Mouse (Mus musculus): Measurements from ENCODE around the gene Ankrd10. TPM values are rescaled to one million over a fixed set of nuclear protein-coding genes. Genes with fewer than 3 reads are reported as not detected.
"Not testable (repeated sequence)": the region's sequence is repeated elsewhere in the genome, so short reads cannot be mapped to it uniquely, and the experiment has no call there.

Ankrd10 gene
- 91.5 and 98.2 TPM in 2 replicates for polyA plus RNA-seq (2014; fragmentation: Nextera tagmentation; extraction: Ambion mirVana)

DNA sequence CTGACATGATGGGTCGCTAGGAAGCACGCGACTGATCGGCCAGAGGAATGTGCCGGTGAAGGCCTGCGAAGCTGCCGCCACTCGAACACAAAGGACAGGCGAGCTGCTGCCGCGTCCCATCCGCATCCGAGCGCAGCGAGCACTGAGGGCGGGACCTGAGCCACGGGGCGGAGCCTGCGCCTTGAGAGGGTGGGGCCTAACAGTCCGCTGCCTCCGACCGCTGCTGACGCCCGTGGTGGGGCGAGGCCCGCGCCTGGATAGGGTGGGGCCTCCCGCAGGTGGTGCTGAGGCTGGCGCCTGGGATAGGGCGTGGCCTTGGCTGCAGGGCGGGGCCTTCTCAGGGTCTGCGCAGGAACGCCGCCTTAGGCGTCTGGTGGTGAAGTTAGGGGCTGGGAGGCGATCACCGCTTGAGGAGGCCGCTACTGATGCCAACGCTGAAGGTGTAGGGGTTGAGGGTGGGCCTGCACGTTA is at the start of gene Ankrd10:
Ankrd10 (minus strand) TSS at position 147 of the 471 bp plus-strand sequence.
- Histone ChIP-seq H3K4me2 (peak within 1 kb of the TSS; percentile 68), H3K4me3 (ENCODE audit: low read depth, low read length) (peak within 1 kb of the TSS; percentile 95), H3K4me1 (ENCODE audit: insufficient read depth) (peaks cover 16% of the 10 kb centered on the region), H3K36me3 (ENCODE audit: insufficient read depth) (peaks cover 14% of the 10 kb centered on the region), H3K27me3 (ENCODE audit: insufficient read depth, low read length) (no peaks in the 10 kb centered on the region), H3K9ac (peak within 1 kb of the TSS; percentile 84), H3K9me3 (ENCODE audit: low read depth, low read length) (no peaks in the 10 kb centered on the region), H3K27ac (ENCODE audit: low read depth) (peak within 1 kb of the TSS; percentile 96)
- under 1% methylated on average over 40 of the region's 40 CpGs for WGBS
- TF ChIP-seq CTCF (IDR thresholded peaks at IDR 0.05; ENCODE audit: low read depth): no peak
- DNase-seq (peak; percentile 97), ATAC-seq (ENCODE audit: insufficient read depth) (peak; percentile 94)

DNA sequence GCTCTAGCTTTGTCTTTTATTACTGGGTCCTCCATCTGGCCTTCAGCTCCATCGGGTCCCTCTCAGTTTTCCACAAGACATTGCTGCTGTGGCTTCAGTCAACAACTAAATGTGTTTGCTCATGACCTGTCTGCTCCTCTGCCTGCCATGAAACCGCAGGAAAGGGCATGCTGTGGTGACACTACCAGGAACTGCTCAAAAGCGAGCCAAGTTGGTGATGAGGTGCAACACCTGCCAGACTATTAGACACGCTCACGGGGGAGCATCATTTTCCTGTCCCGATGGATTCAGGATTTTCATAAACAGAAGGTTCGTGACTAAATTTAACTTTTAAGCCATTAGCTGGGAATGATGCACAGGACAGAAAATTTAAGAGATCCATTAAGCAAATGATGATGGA is 49.0 kb upstream of the Ankrd10 start:
- no peaks in the 10 kb centered on the region for H3K27me3 ChIP-seq (ENCODE audit: insufficient read depth, low read length)
- no peak for ATAC-seq (ENCODE audit: insufficient read depth)
- H3K36me3 ChIP-seq (ENCODE audit: insufficient read depth): no peaks in the 10 kb centered on the region
- no peaks in the 10 kb centered on the region for H3K9me3 ChIP-seq (ENCODE audit: low read depth, low read length)
- no peak overlapping the region for H3K9ac ChIP-seq
- TF ChIP-seq CTCF (IDR thresholded peaks at IDR 0.05; ENCODE audit: low read depth): no peak
- no peak overlapping the region for H3K4me3 ChIP-seq (ENCODE audit: low read depth, low read length)
- WGBS: 69% methylated on average over 7 of the region's 7 CpGs
- no peak for DNase-seq
- no peaks in the 10 kb centered on the region for H3K4me1 ChIP-seq (ENCODE audit: insufficient read depth)
- H3K27ac ChIP-seq (ENCODE audit: low read depth): no peak overlapping the region
- no peak overlapping the region for H3K4me2 ChIP-seq

DNA sequence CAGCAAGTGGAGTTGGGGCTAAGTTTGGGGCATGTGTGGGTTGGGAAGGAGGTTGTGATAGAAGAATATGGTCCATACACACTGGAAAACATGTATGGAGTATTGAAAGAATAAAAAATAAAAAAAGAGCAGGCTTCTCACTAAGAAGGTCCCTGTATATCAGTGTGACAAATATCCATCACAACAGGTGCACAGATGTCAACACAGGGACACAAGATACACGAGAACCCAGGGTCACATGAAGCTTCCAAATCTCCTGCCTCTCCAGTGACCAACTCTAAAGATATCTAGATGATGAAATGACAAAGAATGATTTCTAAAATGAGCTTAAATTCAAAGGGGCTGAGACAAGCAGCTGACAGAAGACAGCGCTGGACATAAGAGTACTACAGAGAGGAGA is 32.8 kb upstream of the Ankrd10 start:
- H3K27me3 ChIP-seq (ENCODE audit: insufficient read depth, low read length): no peaks in the 10 kb centered on the region
- no peak overlapping the region for H3K27ac ChIP-seq (ENCODE audit: low read depth)
- no peak overlapping the region for H3K9ac ChIP-seq
- H3K9me3 ChIP-seq (ENCODE audit: low read depth, low read length): no peaks in the 10 kb centered on the region
- 64% methylated on average over 2 of the region's 2 CpGs for WGBS
- no peaks in the 10 kb centered on the region for H3K4me1 ChIP-seq (ENCODE audit: insufficient read depth)
- no peak for TF ChIP-seq CTCF (IDR thresholded peaks at IDR 0.05; ENCODE audit: low read depth)
- DNase-seq (no peak), ATAC-seq (ENCODE audit: insufficient read depth) (no peak)
- no peak overlapping the region for H3K4me3 ChIP-seq (ENCODE audit: low read depth, low read length)
- H3K36me3 ChIP-seq (ENCODE audit: insufficient read depth): no peaks in the 10 kb centered on the region
- no peak overlapping the region for H3K4me2 ChIP-seq

DNA sequence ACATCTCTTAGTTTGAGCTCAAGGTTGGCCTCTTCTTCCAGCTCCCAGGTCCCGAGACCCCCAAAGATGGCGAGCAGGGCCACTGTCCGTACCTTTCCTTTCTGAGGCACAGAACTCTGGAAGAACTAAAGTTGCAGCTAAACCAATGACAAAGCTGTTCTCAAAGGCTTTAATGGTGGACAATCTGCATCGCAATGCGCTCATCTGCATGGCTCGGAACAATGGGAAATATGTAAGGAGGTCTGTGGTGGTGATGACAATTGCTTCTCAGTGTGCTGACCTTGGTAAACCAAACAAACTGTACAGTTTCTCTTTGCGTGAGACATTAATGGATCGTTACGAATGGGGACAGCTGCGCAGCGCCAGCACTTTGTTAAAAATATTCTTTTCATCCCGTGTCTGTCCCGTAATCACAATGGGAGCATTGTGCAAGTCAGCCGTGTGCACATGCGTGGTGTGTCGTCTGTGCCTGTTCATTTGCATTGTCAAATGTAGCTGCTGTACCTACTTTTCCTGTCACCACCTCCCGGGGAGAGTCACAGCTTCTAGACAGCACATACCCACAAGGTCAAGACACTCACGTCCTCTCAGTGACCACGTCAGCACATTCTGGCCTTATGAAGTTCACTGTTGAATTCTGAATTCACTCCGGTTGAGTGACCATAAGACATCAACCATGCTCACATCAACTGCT is 30.6 kb upstream of the Ankrd10 start:
- H3K4me2 ChIP-seq; H3K36me3 ChIP-seq (ENCODE audit: insufficient read depth); DNase-seq; H3K27me3 ChIP-seq (ENCODE audit: insufficient read depth, low read length); H3K4me3 ChIP-seq (ENCODE audit: low read depth, low read length); H3K27ac ChIP-seq (ENCODE audit: low read depth); H3K9ac ChIP-seq; H3K4me1 ChIP-seq (ENCODE audit: insufficient read depth); H3K9me3 ChIP-seq (ENCODE audit: low read depth, low read length); ATAC-seq (ENCODE audit: insufficient read depth): not testable (repeated sequence)
- WGBS: 84% methylated on average over 20 of the region's 20 CpGs

DNA sequence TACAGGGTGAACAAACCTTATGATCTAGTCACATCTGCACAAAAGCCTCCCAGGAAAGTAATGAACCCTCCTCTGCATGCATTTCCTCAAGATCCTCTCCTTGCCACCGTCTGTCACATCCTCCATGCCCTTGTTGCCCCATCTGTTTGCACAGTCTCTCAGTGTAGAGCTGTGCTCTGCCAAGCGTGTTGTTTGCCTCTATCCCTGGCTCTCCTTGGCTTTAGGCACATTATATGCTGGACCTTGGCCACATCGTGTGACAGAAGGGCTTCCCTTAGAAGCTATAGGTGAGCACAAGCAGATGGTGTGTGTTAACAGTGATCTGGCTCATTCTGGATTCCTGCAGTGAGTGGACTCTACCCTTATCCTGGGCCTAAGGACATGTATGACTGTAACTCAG is 26.4 kb upstream of the Ankrd10 start:
- 62% methylated on average over 3 of the region's 3 CpGs for WGBS
- no peak for TF ChIP-seq CTCF (IDR thresholded peaks at IDR 0.05; ENCODE audit: low read depth)
- Histone ChIP-seq H3K9me3 (ENCODE audit: low read depth, low read length) (no peaks in the 10 kb centered on the region), H3K27me3 (ENCODE audit: insufficient read depth, low read length) (no peaks in the 10 kb centered on the region), H3K36me3 (ENCODE audit: insufficient read depth) (no peaks in the 10 kb centered on the region), H3K27ac (ENCODE audit: low read depth) (no peak overlapping the region), H3K9ac (no peak overlapping the region), H3K4me3 (ENCODE audit: low read depth, low read length) (no peak overlapping the region), H3K4me2 (no peak overlapping the region), H3K4me1 (ENCODE audit: insufficient read depth) (no peaks in the 10 kb centered on the region)
- ATAC-seq (ENCODE audit: insufficient read depth) (no peak), DNase-seq (no peak)

DNA sequence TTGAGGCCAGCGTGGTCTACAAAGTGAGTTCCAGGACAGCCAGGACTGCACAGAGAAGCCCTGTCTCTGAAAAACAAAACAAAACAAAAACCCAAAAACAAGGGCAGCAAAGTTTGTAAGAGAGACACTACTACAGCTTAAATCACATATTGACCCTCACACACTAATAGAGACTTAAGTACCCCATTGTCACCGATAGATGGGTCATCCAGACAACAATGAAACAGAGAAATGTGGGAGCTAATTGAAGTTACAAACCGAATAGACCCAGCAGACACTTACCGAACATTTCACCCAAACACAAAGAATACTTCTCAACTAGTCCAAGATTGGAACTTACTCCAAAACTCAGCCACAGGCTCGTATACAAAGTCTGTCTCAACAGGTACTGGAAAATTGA is 14.5 kb upstream of the Ankrd10 start:
- H3K27ac ChIP-seq (ENCODE audit: low read depth): no peak overlapping the region
- no peak overlapping the region for H3K4me3 ChIP-seq (ENCODE audit: low read depth, low read length)
- no peak for ATAC-seq (ENCODE audit: insufficient read depth)
- no peak for TF ChIP-seq CTCF (IDR thresholded peaks at IDR 0.05; ENCODE audit: low read depth)
- no peak for DNase-seq
- H3K36me3 ChIP-seq (ENCODE audit: insufficient read depth): no peaks in the 10 kb centered on the region
- H3K9ac ChIP-seq: no peak overlapping the region
- H3K27me3 ChIP-seq (ENCODE audit: insufficient read depth, low read length): no peaks in the 10 kb centered on the region
- H3K9me3 ChIP-seq (ENCODE audit: low read depth, low read length): no peaks in the 10 kb centered on the region
- no peak overlapping the region for H3K4me2 ChIP-seq
- WGBS: 86% methylated on average over 5 of the region's 5 CpGs
- no peaks in the 10 kb centered on the region for H3K4me1 ChIP-seq (ENCODE audit: insufficient read depth)

DNA sequence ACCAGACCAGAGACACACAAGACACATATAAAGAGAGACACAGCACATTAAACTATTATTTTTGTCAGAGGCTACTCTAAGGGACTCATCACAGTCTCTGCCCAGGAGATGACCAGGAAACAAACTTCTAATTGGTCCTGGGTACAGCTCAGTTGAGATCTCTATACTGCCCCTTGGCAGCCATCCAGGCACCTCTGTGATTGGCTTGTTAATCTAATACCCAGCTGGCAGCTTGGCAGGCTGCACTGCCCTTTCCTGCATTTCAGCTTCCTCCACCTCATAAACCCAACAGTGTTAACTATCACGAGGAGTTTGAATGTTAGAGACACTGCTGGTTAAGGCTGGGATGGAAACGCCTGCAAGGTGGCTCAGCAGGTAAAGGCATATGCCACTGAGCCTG is 7.6 kb upstream of the Ankrd10 start:
- no peaks in the 10 kb centered on the region for H3K36me3 ChIP-seq (ENCODE audit: insufficient read depth)
- H3K9me3 ChIP-seq (ENCODE audit: low read depth, low read length): no peaks in the 10 kb centered on the region
- H3K9ac ChIP-seq: no peak overlapping the region
- H3K4me3 ChIP-seq (ENCODE audit: low read depth, low read length): no peak overlapping the region
- no peak overlapping the region for H3K4me2 ChIP-seq
- H3K27ac ChIP-seq (ENCODE audit: low read depth): no peak overlapping the region
- no peak for TF ChIP-seq CTCF (IDR thresholded peaks at IDR 0.05; ENCODE audit: low read depth)
- no peaks in the 10 kb centered on the region for H3K4me1 ChIP-seq (ENCODE audit: insufficient read depth)
- WGBS: 72% methylated on average over 2 of the region's 2 CpGs
- no peaks in the 10 kb centered on the region for H3K27me3 ChIP-seq (ENCODE audit: insufficient read depth, low read length)
- ATAC-seq (ENCODE audit: insufficient read depth) (no peak), DNase-seq (no peak)
